Comparison of ENCODE assay signal across 7 mouse cellular contexts in genomic region chr4:83485735-83486116, GRCm38 (mm10). TPM values are rescaled to one million over a fixed set of nuclear protein-coding genes. Genes with fewer than 3 reads are reported as not detected.
DNase-seq lines count a peak whose midpoint lies in the region; ATAC-seq lines count a peak whose summit lies in the region.

No protein-coding gene starts in this region.

- no peaks in the 10 kb centered on the region for H3K27me3 ChIP-seq in intestine, embryonic 16.5 days (replicated peaks; ENCODE audit: control insufficient read depth, insufficient read depth, low read length)
- H3K27me3 ChIP-seq in midbrain, embryonic 11.5 days (ENCODE audit: control insufficient read depth, insufficient read depth, low read length) = no peaks in the 10 kb centered on the region

- H3K4me1 ChIP-seq in intestine, embryonic 16.5 days (ENCODE audit: control insufficient read depth, insufficient read depth, low read length) = no peaks in the 10 kb centered on the region
- peaks cover 16% of the 10 kb centered on the region for H3K4me1 ChIP-seq in midbrain, embryonic 11.5 days (ENCODE audit: control insufficient read depth, insufficient read depth, low read length)

- H3K4me3 ChIP-seq in intestine, embryonic 16.5 days (ENCODE audit: low read length) = peak overlapping the region; percentile 80
- H3K4me3 ChIP-seq in midbrain, embryonic 11.5 days (ENCODE audit: low read depth, low read length) = peak overlapping the region; percentile 96

- H3K4me2 ChIP-seq in intestine, embryonic 16.5 days (ENCODE audit: low read depth, low read length) = peak overlapping the region; percentile 81
- H3K4me2 ChIP-seq in midbrain, embryonic 11.5 days = peak overlapping the region; percentile 65

- peak; percentile 82 for ATAC-seq in intestine, embryonic 16.5 days
- peak; percentile 87 for ATAC-seq in midbrain, embryonic 11.5 days (ENCODE audit: low FRiP score)

- no peaks in the 10 kb centered on the region for H3K36me3 ChIP-seq in intestine, embryonic 16.5 days (ENCODE audit: control insufficient read depth, insufficient read depth, low read length)
- peaks cover 7% of the 10 kb centered on the region for H3K36me3 ChIP-seq in midbrain, embryonic 11.5 days (ENCODE audit: control insufficient read depth, insufficient read depth, low read length)

- peak; percentile 75 to 79 for DNase-seq in adrenal gland, adult 18-20 months (ENCODE audit: low spot score in 2 of 2)
- peak; percentile 95 for DNase-seq in embryo, embryonic 11 days
- DNase-seq in gastrocnemius, postnatal 36 days = peak; percentile 72 to 76
- DNase-seq in left cerebral cortex, postnatal 36 days (ENCODE audit: low spot score in 2 of 2) = peak; percentile 86
- peak; percentile 95 for DNase-seq in midbrain, embryonic 11.5 days (ENCODE audit: low spot score, missing footprints)
- peak; percentile 66 for DNase-seq in skeletal muscle tissue, adult 2 months (ENCODE audit: low read depth, low spot score)

- H3K9me3 ChIP-seq in intestine, embryonic 16.5 days (ENCODE audit: control insufficient read depth, low read length) = no peaks in the 10 kb centered on the region
- H3K9me3 ChIP-seq in midbrain, embryonic 11.5 days (ENCODE audit: control insufficient read depth, low read length) = no peaks in the 10 kb centered on the region

- intact Hi-C loops in gastrocnemius, postnatal 36 days (cut with DNase I) = loop anchor here (2.0 to 5.0 kb wide), 2 partner anchors 39 to 87 kb away; partner anchors contain the start of gene Ccdc171
- intact Hi-C loops in left cerebral cortex, postnatal 36 days (cut with DNase I) = loop anchor here (1.0 kb wide), 2 partner anchors 40 to 91 kb away; partner anchors contain the start of gene Ccdc171

- under 1% methylated on average over 28 of the region's 40 CpGs for WGBS in intestine, embryonic 16.5 days
- under 1% methylated on average over 34 of the region's 40 CpGs for WGBS in midbrain, embryonic 11.5 days

- H3K27ac ChIP-seq in intestine, embryonic 16.5 days (ENCODE audit: low read length) = peak overlapping the region; percentile 95
- H3K27ac ChIP-seq in midbrain, embryonic 11.5 days (ENCODE audit: low read depth, low read length) = peak overlapping the region; percentile 97

- H3K9ac ChIP-seq in intestine, embryonic 16.5 days (ENCODE audit: low read depth, low read length) = peak overlapping the region; percentile 81
- H3K9ac ChIP-seq in midbrain, embryonic 11.5 days (ENCODE audit: low read length) = peak overlapping the region; percentile 98

RNA-seq across cellular contexts. Expression of gene Psip1, which starts 0.5 kb away (rescaled TPM):
- 10 to 100 TPM; 36.2 to 42.0 TPM for total RNA-seq in adrenal gland, adult 18-20 months (2021)
- 10 to 100 TPM; 15.0 to 17.4 TPM for total RNA-seq in gastrocnemius, postnatal 36 days (2021)
- polyA plus RNA-seq in intestine, embryonic 16.5 days (2015; fragmentation: Nextera tagmentation; extraction: Ambion mirVana) = 49.4 and 56.3 TPM in 2 replicates
- total RNA-seq in left cerebral cortex, postnatal 36 days (2021) = 100 to 1,000 TPM; 180 to 201 TPM
- 469 and 508 TPM in 2 replicates for polyA plus RNA-seq in midbrain, embryonic 11.5 days (2014; fragmentation: Nextera tagmentation; extraction: Ambion mirVana)

RNA-seq across cellular contexts. Expression of gene Ccdc171, which starts 39.6 kb away (rescaled TPM):
- total RNA-seq in adrenal gland, adult 18-20 months (2021) = 1 to 10 TPM; 1.8 to 2.4 TPM
- total RNA-seq in gastrocnemius, postnatal 36 days (2021) = 1 to 10 TPM; 1.0 to 1.1 TPM
- polyA plus RNA-seq in intestine, embryonic 16.5 days (2015; fragmentation: Nextera tagmentation; extraction: Ambion mirVana) = 1.9 and 2.0 TPM in 2 replicates
- 1 to 10 TPM; 2.9 to 4.7 TPM for total RNA-seq in left cerebral cortex, postnatal 36 days (2021)
- polyA plus RNA-seq in midbrain, embryonic 11.5 days (2014; fragmentation: Nextera tagmentation; extraction: Ambion mirVana) = 4.1 and 5.0 TPM in 2 replicates

Comparison
In these comparisons a context has a peak if more than half of its experiments do, and no peak if none do; other contexts are left out.
1. Peak in every context shown above with its lines: DNase-seq, ATAC-seq, H3K4me3 ChIP-seq and H3K27ac ChIP-seq.
2. RNA of gene Psip1, which starts 0.5 kb away (total RNA-seq): 180 to 201 TPM in left cerebral cortex, postnatal 36 days; 36.2 to 42.0 TPM in adrenal gland, adult 18-20 months and 15.0 to 17.4 TPM in gastrocnemius, postnatal 36 days; every median in the first group is over 4 times any median in the second.